Mouse (Mus musculus) 416B (cell line): ENCODE measurements around the gene Trim67.
A peak's percentile ranks its signal among the peaks of the same experiment; 100 is the strongest.

ENCODE experiments used
- DNase-seq: peaks from one replicate; pipeline ENCODE4 v3.0.0; 2011; ENCODE audit warnings: low read depth

Trim67 gene

GRCm38 (mm10) chr8:124794486-124794780 is 1.5 kb downstream of the Trim67 start:
- DNase-seq, result no peak

- no peak for DNase-seq
Measured at GRCm38 (mm10) chr8:124795781-124796488, 3.0 kb downstream of the Trim67 start.

DNA sequence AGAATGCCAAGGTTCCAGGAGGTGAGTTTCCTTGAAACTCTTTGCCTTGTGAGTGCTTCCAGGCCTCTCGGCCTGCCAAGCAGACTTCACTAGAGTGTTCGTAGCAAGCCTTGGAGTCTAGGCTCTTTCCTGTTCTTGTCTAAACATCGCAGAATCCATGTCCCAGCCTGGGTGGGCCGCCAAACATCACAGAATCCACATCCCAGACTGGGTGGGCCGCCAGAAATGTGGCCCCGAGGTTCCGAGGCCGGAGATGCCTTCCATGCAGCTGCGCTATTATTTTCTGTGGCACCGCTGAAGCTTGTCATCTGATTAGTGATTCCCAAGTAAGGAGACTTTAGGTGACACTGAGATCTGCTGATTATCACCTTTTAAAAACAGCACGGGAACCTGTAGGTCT is 7.7 kb downstream of the Trim67 start:
- DNase-seq, result no peak

GRCm38 (mm10) chr8:124803824-124804702 is 11.2 kb downstream of the Trim67 start:
- DNase-seq, result peak; percentile 49

DNA sequence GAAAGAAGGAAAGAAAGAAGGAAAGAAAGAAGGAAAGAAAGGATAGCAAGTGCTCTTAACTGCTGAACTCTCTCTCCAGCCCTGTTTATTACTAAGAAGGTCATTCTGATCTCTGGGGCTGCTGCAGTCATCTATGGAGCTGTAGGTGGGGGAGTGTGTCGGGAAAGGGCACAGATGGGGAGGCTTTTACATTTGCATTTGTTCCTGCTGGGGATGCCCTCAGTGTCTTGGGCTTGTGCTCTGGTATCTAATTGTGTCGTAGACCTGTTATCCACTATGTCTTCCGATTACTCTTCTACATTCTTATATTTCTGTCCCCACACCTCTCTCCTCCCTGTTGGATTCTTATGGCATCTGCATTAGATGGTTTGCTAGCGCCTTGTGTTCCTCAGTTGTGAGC is 13.1 kb downstream of the Trim67 start:
- DNase-seq, result no peak

GRCm38 (mm10) chr8:124809419-124809818 is 16.5 kb downstream of the Trim67 start:
- DNase-seq, result peak; percentile 28

GRCm38 (mm10) chr8:124810056-124810610 is 17.2 kb downstream of the Trim67 start:
- DNase-seq, result peak; percentile 51

- DNase-seq, result no peak
Measured at GRCm38 (mm10) chr8:124810689-124811394, 17.9 kb downstream of the Trim67 start.

- DNase-seq, result no peak
Measured at GRCm38 (mm10) chr8:124813326-124813725, 20.4 kb downstream of the Trim67 start.

GRCm38 (mm10) chr8:124815870-124816269 is 23.0 kb downstream of the Trim67 start:
- DNase-seq, result no peak

DNA sequence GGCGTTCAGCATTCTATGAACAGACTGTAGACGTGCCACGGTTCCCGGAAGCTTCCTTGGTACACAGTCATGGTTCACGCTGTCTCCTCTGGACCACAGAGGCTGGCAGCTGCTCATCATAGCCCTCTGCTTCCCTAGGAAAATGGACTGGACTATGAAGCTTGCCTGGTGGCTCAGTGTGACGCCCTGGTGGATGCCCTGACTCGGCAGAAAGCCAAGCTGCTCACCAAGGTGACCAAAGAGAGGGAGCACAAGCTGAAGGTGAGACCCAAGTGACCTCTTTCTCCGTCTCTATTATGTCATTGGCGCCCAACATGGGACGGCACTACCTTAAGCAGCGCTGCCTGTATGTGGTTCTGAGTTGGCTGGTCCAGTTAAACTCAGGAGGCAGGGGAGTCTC is 24.0 kb downstream of the Trim67 start:
- no peak for DNase-seq

DNA sequence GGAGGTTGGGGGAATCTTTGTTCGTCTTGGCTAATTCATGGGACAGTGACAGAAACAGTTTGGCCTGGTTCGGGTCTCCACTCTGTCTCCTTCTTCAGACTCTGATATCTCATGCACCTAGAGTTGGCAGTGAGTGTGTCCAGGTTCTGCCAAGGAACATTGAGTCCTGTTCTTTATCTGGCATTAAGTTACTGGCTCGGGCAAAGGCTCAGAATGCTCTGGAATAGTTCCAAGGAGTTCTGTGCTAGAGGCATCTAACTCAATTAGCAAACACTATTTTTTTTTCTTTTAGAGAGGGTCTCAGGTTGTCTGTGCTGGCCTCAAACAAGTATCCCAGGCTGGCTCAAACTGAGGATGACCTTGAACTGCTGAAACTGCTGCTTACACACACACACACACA is 24.5 kb downstream of the Trim67 start:
- no peak for DNase-seq

DNA sequence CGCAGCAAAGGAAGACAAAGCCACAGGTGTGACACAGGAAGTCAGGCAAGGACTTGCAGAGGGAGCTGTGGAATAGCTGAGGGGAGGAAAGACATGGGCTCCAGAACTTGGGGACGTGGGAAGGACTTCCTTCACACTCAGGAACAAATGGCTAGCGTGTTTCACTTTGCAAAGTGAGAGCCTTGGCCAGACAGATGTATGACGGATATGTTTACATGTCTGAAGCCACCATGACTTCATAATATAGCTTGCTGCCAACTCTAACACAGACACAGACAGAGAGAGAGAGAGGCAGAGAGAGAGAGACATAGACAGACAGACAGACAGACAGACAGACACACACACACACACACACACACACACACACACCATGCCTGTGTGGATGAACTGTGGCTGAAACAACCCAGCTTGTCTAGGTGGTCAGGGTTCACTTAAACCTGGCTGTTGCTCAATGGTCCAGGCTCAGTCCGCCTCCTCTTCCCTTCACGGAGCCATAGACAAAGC is 26.8 kb downstream of the Trim67 start:
- DNase-seq, result no peak

DNA sequence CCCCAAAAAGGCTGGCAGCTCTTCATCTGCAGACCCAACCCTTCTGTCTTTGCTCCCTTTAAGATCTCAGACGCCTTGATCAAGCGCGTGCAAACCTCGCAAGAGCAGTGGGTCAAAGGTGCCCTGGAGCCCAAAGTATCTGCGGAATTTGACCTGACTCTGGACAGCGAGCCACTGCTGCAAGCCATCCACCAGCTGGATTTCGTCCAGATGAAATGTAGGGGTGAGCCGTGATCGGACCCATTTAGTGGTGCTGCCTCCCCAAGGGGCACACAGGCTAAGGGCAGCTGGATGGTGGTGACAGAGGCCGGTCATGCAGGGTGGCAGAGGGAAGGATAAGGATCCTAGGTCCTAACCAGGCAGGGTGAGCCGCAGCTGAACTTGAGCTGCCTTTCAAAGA is 27.2 kb downstream of the Trim67 start:
- DNase-seq, result no peak

DNA sequence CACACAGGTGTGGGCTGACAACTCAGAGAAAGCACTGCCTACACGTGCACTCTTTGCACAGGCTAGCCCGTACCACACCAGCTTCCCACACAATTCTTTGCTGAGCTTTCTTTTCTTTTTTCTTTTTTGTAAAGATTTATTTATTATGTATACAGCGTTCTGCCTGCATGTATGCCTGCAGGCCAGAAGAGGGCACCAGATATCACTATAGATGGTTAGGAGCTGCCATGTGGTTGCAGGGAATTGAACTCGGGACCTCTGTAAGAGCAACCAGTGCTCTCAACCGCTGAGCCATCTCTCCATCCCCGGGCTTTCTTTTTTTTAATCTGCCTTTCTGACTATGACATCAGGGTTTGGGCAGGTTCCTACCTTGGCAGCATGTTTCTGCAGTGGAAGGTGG is 30.6 kb downstream of the Trim67 start:
- DNase-seq, result peak; percentile 45

DNA sequence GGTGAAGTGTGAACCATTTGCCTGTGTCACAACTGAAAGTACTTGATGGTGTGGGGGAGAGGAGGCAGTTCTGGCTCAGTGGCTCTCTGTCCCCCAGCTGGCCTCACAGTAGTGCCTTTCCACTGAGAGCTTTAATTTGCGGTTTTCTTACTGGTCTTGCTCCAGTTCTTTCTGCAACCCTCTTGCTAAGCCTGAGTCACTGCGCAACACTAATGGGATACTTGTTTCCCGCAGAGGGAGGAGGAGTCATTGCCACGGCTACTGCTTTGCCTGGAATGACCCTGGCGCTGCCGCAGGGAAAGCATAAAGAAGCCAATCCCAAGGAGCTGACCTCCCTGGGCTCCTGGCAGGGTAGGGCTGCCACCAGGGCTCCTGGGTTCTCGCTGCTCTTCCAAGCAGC is 33.8 kb downstream of the Trim67 start:
- DNase-seq, result peak; percentile 26

- DNase-seq, result peak; percentile 69
Measured at GRCm38 (mm10) chr8:124827387-124827786, 34.5 kb downstream of the Trim67 start.

DNA sequence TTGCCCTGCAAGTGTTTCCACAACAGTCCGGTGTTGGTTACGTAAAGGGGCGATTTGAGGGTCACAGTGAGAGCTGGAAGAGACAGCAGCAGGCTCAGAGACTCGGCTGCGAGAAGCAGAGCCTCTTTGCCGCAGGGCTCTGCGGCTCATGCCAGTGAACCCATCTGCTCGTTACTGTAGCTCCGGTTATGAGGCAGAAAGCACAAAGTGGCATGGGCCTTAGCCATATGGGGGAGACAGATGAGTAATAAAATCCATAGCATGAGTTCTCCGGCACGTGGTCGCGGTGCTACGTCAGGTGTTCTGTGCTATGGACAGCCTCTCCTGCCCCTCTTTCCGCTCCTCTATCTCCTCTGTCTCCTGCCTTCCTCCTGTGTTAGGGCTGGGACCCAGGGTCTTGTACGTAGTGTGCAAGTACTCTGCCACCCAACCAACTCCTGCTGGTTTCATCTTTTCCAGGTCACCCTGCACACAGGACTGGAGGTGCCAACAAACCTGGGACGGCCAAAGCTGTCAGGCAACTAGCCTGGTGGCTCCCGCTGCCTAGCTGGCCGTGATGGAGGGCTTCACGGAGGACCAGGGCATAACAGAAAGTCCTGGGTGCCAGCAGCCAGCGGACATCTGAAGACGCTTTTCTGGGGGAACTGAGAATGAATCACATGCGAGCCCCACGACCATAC is 35.8 kb downstream of the Trim67 start:
- DNase-seq, result no peak

DNA sequence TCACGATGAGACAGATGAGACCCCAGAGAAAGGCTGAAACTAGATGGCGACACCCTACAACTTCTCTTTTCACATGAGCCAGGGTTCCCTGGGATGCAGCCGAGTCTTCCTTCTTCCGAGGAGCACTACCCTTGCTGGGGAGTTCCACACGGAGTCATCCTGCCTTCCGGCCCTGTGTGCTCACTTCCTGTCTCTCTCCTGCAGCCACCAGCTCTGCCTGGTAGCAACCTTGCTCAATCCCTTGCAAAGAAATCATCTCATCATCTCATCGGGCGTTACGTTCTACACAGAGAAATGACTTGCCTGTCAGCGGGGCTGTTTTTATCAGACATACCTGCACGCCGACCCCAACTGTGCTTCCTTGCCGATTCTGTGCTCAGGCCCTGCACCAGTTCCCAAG is 37.2 kb downstream of the Trim67 start:
- peak; percentile 59 for DNase-seq

GRCm38 (mm10) chr8:124831531-124831930 is 38.6 kb downstream of the Trim67 start:
- no peak for DNase-seq

- DNase-seq, result no peak
Measured at GRCm38 (mm10) chr8:124831941-124832340, 39.0 kb downstream of the Trim67 start.
